Mouse (Mus musculus) Muller cell, postnatal 12 days (primary cell): ENCODE measurements around the gene Ilkap.

Experiments used
- DNase-seq: peaks from one replicate; pipeline ENCODE4 v3.0.0-alpha.2; 2015; ENCODE audit errors: inconsistent ontology term

Gene Ilkap

GRCm38 (mm10) chr1:91362113-91362512 lies 36.5 kb downstream of the Ilkap start:
- peak; percentile 12 for DNase-seq

DNA sequence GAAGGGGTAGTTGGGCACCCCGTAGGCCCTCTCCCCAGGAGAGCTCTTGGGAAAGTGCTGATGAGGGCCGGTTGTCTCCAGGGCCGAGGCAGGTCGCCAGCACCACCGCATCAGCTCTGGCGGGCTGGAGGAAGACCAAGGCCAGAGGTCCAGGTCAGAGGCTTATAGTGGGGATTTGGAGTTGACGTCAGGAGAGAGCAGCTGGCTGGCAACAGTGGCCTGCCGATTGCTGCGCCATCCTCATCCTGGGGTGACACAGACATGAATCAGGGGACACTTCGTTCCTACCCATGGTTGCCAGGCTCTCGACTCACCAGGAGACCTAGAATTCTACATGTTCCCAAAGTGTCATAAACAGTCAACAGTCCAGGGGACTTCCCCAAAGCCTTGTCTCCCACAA lies 42.5 kb downstream of the Ilkap start:
- DNase-seq: no peak

GRCm38 (mm10) chr1:91352277-91352676 lies 46.3 kb downstream of the Ilkap start:
- peak; percentile 74 for DNase-seq

- peak; percentile 16 for DNase-seq
Measured at GRCm38 (mm10) chr1:91351249-91351648, 47.4 kb downstream of the Ilkap start.

DNA sequence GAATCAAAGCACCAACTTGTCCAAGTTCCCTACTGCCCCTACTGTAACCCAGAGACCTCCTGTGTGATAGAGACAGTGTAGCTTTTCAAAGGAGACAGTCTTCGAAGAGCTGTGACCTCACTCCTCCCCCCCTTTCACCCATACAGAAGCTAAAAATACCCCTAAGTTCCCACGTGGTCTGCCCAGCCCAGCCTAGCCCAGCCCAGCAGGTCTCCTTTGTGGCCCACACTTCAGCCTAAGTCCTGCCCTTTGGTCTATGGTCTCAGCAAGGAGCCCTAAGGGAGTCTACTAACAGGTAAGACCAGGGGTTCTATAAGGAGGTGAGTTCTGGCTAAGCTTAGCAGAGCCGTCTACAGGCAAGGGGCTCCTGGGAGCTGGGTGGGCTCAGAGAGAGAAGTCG lies 47.8 kb downstream of the Ilkap start, which contains the start of gene Klhl30:
Gene Klhl30, plus strand, starts transcription at position 176 of the 400 bp plus-strand sequence.
- no peak for DNase-seq

GRCm38 (mm10) chr1:91346892-91347291 lies 51.7 kb downstream of the Ilkap start:
- DNase-seq: peak; percentile 48

GRCm38 (mm10) chr1:91344921-91345685 lies 53.5 kb downstream of the Ilkap start:
- DNase-seq: peak; percentile 47

GRCm38 (mm10) chr1:91344001-91344400 lies 54.6 kb downstream of the Ilkap start:
- no peak for DNase-seq

GRCm38 (mm10) chr1:91337355-91337754 lies 61.3 kb downstream of the Ilkap start:
- DNase-seq: no peak

GRCm38 (mm10) chr1:91333582-91333981 lies 65.0 kb downstream of the Ilkap start:
- DNase-seq: no peak

DNA sequence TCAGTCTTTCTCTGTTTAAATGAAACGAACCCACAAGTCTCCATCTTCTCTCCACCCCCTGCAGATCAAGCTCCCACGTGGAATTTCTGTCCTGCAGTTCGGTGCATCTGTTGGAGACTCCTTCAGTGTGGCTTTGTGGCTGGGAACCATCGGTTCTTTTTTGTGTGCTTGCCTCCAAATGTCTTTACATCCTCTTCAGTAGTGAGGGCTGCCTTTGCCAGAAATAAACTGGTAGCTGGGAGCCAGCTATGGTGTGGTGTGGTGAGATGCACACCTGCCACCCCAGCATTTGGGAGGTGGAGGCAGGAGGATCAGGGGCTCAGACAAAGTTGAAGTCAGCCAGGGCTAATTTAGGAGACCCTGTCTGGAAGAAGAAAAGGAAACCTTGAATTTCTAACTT lies 66.5 kb downstream of the Ilkap start:
- DNase-seq: no peak

DNA sequence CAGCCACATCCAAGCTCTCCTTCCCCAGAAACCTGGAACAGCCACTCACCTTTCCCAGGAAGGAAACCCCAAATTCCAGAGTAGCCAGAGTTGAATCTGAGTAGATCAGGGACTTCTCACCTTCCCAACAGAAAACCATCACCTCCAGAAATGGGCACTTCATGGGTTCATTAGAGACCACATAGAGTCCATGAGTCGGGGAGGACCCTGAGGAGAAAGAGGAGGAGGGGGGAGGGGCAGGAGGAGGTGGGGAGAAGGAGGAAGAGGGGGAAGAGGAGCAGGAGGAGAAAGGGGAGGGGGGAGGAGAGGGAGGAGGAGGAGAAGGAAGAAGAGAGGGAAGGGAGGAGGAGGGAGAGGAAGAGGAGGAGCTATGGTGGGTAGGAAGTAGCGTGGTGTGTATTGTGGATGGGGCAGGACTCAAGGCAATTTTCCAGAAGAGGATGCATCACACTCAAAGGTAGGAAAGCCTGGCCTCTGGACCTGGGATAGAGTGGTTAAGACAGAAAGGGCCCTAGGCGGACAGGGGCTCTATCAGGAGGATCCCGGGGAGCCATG lies 73.0 kb downstream of the Ilkap start:
- no peak for DNase-seq

- DNase-seq: no peak
Measured at GRCm38 (mm10) chr1:91324646-91325045, 74.0 kb downstream of the Ilkap start.
